Mouse (Mus musculus): ENCODE data around the gene Cd2bp2. TPM values are rescaled to one million over a fixed set of nuclear protein-coding genes. Genes with fewer than 3 reads are reported as not detected.

Gene Cd2bp2
- polyA plus RNA-seq, 1 experiment from 2014 or later = 59.6 TPM

GRCm38 (mm10) chr7:127207374-127208294, 11.8 kb upstream of the Cd2bp2 start:
- ATAC-seq (ENCODE audit: insufficient read depth) = no peak; the same call in 1 of the 2 replicates
- Histone ChIP-seq H3K36me3 (ENCODE audit: insufficient read depth) (peaks cover 22% of the 10 kb centered on the region), H3K9me3 (ENCODE audit: low read depth, low read length) (no peaks in the 10 kb centered on the region), H3K4me3 (ENCODE audit: low read depth, low read length) (peak overlapping the region; percentile 74), H3K27ac (ENCODE audit: low read depth) (peak overlapping the region; percentile 82), H3K4me2 (peak overlapping the region; percentile 96), H3K4me1 (ENCODE audit: insufficient read depth) (peaks cover 7% of the 10 kb centered on the region), H3K9ac (peak overlapping the region; percentile 86), H3K27me3 (ENCODE audit: insufficient read depth, low read length) (no peaks in the 10 kb centered on the region)
- no peak for TF ChIP-seq CTCF (IDR thresholded peaks at IDR 0.05; ENCODE audit: low read depth)
- WGBS = 0% methylated on average over 50 of the region's 53 CpGs
- DNase-seq = no peak

GRCm38 (mm10) chr7:127206606-127207005, 10.8 kb upstream of the Cd2bp2 start:
- DNase-seq (no peak), ATAC-seq (ENCODE audit: insufficient read depth) (no peak)
- peak overlapping the region; percentile 74 for H3K4me3 ChIP-seq (ENCODE audit: low read depth, low read length)
- H3K9ac ChIP-seq = peak overlapping the region; percentile 86
- H3K27me3 ChIP-seq (ENCODE audit: insufficient read depth, low read length) = no peaks in the 10 kb centered on the region
- peaks cover 7% of the 10 kb centered on the region for H3K4me1 ChIP-seq (ENCODE audit: insufficient read depth)
- peaks cover 29% of the 10 kb centered on the region for H3K36me3 ChIP-seq (ENCODE audit: insufficient read depth)
- no peak for TF ChIP-seq CTCF (IDR thresholded peaks at IDR 0.05; ENCODE audit: low read depth)
- 0 out of 2 replicates have a peak overlapping the region, but pooled peaks have one; percentile 82 for H3K27ac ChIP-seq (ENCODE audit: low read depth)
- WGBS = 55% methylated on average over 2 of the region's 2 CpGs
- H3K9me3 ChIP-seq (ENCODE audit: low read depth, low read length) = no peaks in the 10 kb centered on the region
- H3K4me2 ChIP-seq = peak overlapping the region; percentile 96

- peak overlapping the region; percentile 69 for H3K4me3 ChIP-seq (ENCODE audit: low read depth, low read length)
- peaks cover 6% of the 10 kb centered on the region; the same call in 1 of the 2 replicates for H3K4me1 ChIP-seq (ENCODE audit: insufficient read depth)
- H3K27ac ChIP-seq (ENCODE audit: low read depth) = peak overlapping the region; percentile 82
- peak overlapping the region; percentile 78 for H3K4me2 ChIP-seq
- no peaks in the 10 kb centered on the region for H3K27me3 ChIP-seq (ENCODE audit: insufficient read depth, low read length)
- H3K36me3 ChIP-seq (ENCODE audit: insufficient read depth) = peaks cover 80% of the 10 kb centered on the region
- ATAC-seq (ENCODE audit: insufficient read depth) = no peak
- H3K9ac ChIP-seq = peak overlapping the region; percentile 66
- no peak for DNase-seq
- WGBS = 51% methylated on average over 11 of the region's 11 CpGs
- no peak for TF ChIP-seq CTCF (IDR thresholded peaks at IDR 0.05; ENCODE audit: low read depth)
- no peaks in the 10 kb centered on the region for H3K9me3 ChIP-seq (ENCODE audit: low read depth, low read length)
Observed at GRCm38 (mm10) chr7:127196484-127196883, 634 bp upstream of the Cd2bp2 start.

- Histone ChIP-seq H3K4me3 (ENCODE audit: low read depth, low read length) (peak overlapping the region; percentile 69), H3K9me3 (ENCODE audit: low read depth, low read length) (no peaks in the 10 kb centered on the region), H3K4me1 (ENCODE audit: insufficient read depth) (peaks cover 6% of the 10 kb centered on the region; the same call in 1 of the 2 replicates), H3K27ac (ENCODE audit: low read depth) (peak overlapping the region; percentile 87; the same call in 1 of the 2 replicates), H3K36me3 (ENCODE audit: insufficient read depth) (peaks cover 66% of the 10 kb centered on the region), H3K4me2 (peak overlapping the region; percentile 78), H3K9ac (peak overlapping the region; percentile 64), H3K27me3 (ENCODE audit: insufficient read depth, low read length) (no peaks in the 10 kb centered on the region)
- TF ChIP-seq CTCF (IDR thresholded peaks at IDR 0.05; ENCODE audit: low read depth) = no peak
- WGBS = 57% methylated on average over 7 of the region's 7 CpGs
- no peak for DNase-seq
- ATAC-seq (ENCODE audit: insufficient read depth) = no peak
Observed at GRCm38 (mm10) chr7:127194633-127195029, 1.2 kb downstream of the Cd2bp2 start.

- Histone ChIP-seq H3K27me3 (ENCODE audit: insufficient read depth, low read length) (no peaks in the 10 kb centered on the region), H3K4me3 (ENCODE audit: low read depth, low read length) (peak overlapping the region; percentile 69), H3K9ac (0 out of 2 replicates have a peak overlapping the region, but pooled peaks have one; percentile 64), H3K4me2 (peak overlapping the region; percentile 78), H3K9me3 (ENCODE audit: low read depth, low read length) (no peaks in the 10 kb centered on the region), H3K27ac (ENCODE audit: low read depth) (no peak overlapping the region), H3K36me3 (ENCODE audit: insufficient read depth) (peaks cover 61% of the 10 kb centered on the region), H3K4me1 (ENCODE audit: insufficient read depth) (peaks cover 6% of the 10 kb centered on the region; the same call in 1 of the 2 replicates)
- TF ChIP-seq CTCF (IDR thresholded peaks at IDR 0.05; ENCODE audit: low read depth) = no peak
- no peak for DNase-seq
- 92% methylated on average over 17 of the region's 17 CpGs for WGBS
- no peak for ATAC-seq (ENCODE audit: insufficient read depth)
Observed at GRCm38 (mm10) chr7:127194011-127194632, 1.7 kb downstream of the Cd2bp2 start.

GRCm38 (mm10) chr7:127192989-127193388, 2.9 kb downstream of the Cd2bp2 start:
- H3K9me3 ChIP-seq (ENCODE audit: low read depth, low read length) = no peaks in the 10 kb centered on the region
- H3K27ac ChIP-seq (ENCODE audit: low read depth) = no peak overlapping the region
- ATAC-seq (ENCODE audit: insufficient read depth) (no peak), DNase-seq (no peak)
- no peak for TF ChIP-seq CTCF (IDR thresholded peaks at IDR 0.05; ENCODE audit: low read depth)
- WGBS = 88% methylated on average over 5 of the region's 5 CpGs
- no peak overlapping the region for H3K9ac ChIP-seq
- peaks cover 50% of the 10 kb centered on the region for H3K36me3 ChIP-seq (ENCODE audit: insufficient read depth)
- H3K4me1 ChIP-seq (ENCODE audit: insufficient read depth) = peaks cover 6% of the 10 kb centered on the region; the same call in 1 of the 2 replicates
- no peaks in the 10 kb centered on the region for H3K27me3 ChIP-seq (ENCODE audit: insufficient read depth, low read length)
- H3K4me3 ChIP-seq (ENCODE audit: low read depth, low read length) = no peak overlapping the region
- no peak overlapping the region for H3K4me2 ChIP-seq

GRCm38 (mm10) chr7:127190672-127191071, 5.2 kb downstream of the Cd2bp2 start:
- Histone ChIP-seq H3K4me1 (ENCODE audit: insufficient read depth) (peaks cover 6% of the 10 kb centered on the region; the same call in 1 of the 2 replicates), H3K36me3 (ENCODE audit: insufficient read depth) (peaks cover 37% of the 10 kb centered on the region), H3K27me3 (ENCODE audit: insufficient read depth, low read length) (no peaks in the 10 kb centered on the region), H3K9me3 (ENCODE audit: low read depth, low read length) (no peaks in the 10 kb centered on the region), H3K4me3 (ENCODE audit: low read depth, low read length) (no peak overlapping the region), H3K9ac (no peak overlapping the region; the same call in 1 of the 2 replicates), H3K27ac (ENCODE audit: low read depth) (no peak overlapping the region), H3K4me2 (no peak overlapping the region)
- TF ChIP-seq CTCF (IDR thresholded peaks at IDR 0.05; ENCODE audit: low read depth) = no peak
- 79% methylated on average over 6 of the region's 6 CpGs for WGBS
- DNase-seq = no peak
- ATAC-seq (ENCODE audit: insufficient read depth) = no peak
